Mouse (Mus musculus): ENCODE results near the gene Fam84a. TPM values are rescaled to one million over a fixed set of nuclear protein-coding genes. Genes with fewer than 3 reads are reported as not detected.

Fam84a gene
- 28.5 and 30.5 TPM in 2 replicates for polyA plus RNA-seq (2014; fragmentation: Nextera tagmentation; extraction: Ambion mirVana)

- peak within 1 kb of the TSS; percentile 51 for H3K9ac ChIP-seq (ENCODE audit: low read depth, low read length)
- peaks cover 9% of the 10 kb centered on the region for H3K27me3 ChIP-seq (ENCODE audit: control insufficient read depth, insufficient read depth, low read length)
- DNase-seq (ENCODE audit: low spot score), result peak; percentile 95
- H3K4me3 ChIP-seq (ENCODE audit: low read depth, low read length), result peak within 1 kb of the TSS; percentile 65
- WGBS, result under 1% methylated on average over 31 of the region's 31 CpGs
- ATAC-seq (ENCODE audit: low FRiP score), result peak; percentile 98
- H3K36me3 ChIP-seq (ENCODE audit: control insufficient read depth, insufficient read depth, low read length), result no peaks in the 10 kb centered on the region
- peak within 1 kb of the TSS; percentile 84 for H3K4me2 ChIP-seq (replicated peaks; ENCODE audit: low read depth, low read length)
- H3K4me1 ChIP-seq (replicated peaks; ENCODE audit: control insufficient read depth, insufficient read depth, low read length), result peaks cover 12% of the 10 kb centered on the region; the same call in 1 of the 2 replicates
- no peak within 1 kb of the TSS for H3K27ac ChIP-seq (ENCODE audit: low read depth, low read length)
- H3K9me3 ChIP-seq (ENCODE audit: control insufficient read depth, low read length), result no peaks in the 10 kb centered on the region
Observed at GRCm38 (mm10) chr12:14151921-14152320, at the start of gene Fam84a. Fam84a (minus strand) TSS chr12:14152054.

GRCm38 (mm10) chr12:14195479-14195878, 43.6 kb upstream of the Fam84a start:
- H3K27me3 ChIP-seq (ENCODE audit: control insufficient read depth, insufficient read depth, low read length), result no peaks in the 10 kb centered on the region
- H3K9me3 ChIP-seq (ENCODE audit: control insufficient read depth, low read length), result no peaks in the 10 kb centered on the region
- no peak overlapping the region for H3K4me2 ChIP-seq (replicated peaks; ENCODE audit: low read depth, low read length)
- H3K27ac ChIP-seq (ENCODE audit: low read depth, low read length), result no peak overlapping the region
- ATAC-seq (ENCODE audit: low FRiP score) (no peak), DNase-seq (ENCODE audit: low spot score) (no peak)
- H3K4me1 ChIP-seq (replicated peaks; ENCODE audit: control insufficient read depth, insufficient read depth, low read length), result no peaks in the 10 kb centered on the region
- no peaks in the 10 kb centered on the region for H3K36me3 ChIP-seq (ENCODE audit: control insufficient read depth, insufficient read depth, low read length)
- no peak overlapping the region for H3K9ac ChIP-seq (ENCODE audit: low read depth, low read length)
- H3K4me3 ChIP-seq (ENCODE audit: low read depth, low read length), result no peak overlapping the region
- 66% methylated on average over 3 of the region's 3 CpGs for WGBS

DNA sequence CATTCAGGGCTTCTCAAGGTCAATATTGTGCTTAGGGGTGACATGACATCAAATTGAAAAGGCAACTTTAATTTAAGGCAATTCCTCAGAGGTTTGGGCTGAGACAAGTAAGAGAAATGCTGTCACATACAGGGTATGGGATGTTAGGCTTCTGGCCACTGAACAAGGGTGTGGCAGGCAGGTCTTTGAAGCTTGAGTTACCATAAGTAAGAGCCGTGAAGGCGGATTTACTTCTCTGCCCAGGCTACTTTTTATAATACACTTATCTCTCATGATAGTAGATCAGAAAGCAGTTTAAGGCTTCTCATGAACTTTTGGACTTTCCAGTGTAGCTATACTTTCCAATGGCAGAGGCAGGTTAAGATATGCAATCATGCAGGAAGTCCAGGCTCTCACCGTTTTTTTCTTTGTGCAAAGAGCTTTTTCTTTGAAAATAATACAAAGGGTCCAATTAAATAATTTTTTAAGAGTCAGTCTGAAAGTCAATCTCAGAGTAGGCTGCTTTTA, 34.9 kb upstream of the Fam84a start:
- H3K27ac ChIP-seq (ENCODE audit: low read depth, low read length), result no peak overlapping the region
- 84% methylated on average over 3 of the region's 3 CpGs for WGBS
- no peaks in the 10 kb centered on the region for H3K4me1 ChIP-seq (replicated peaks; ENCODE audit: control insufficient read depth, insufficient read depth, low read length)
- H3K4me3 ChIP-seq (ENCODE audit: low read depth, low read length), result no peak overlapping the region
- no peak for ATAC-seq (ENCODE audit: low FRiP score)
- no peaks in the 10 kb centered on the region for H3K36me3 ChIP-seq (ENCODE audit: control insufficient read depth, insufficient read depth, low read length)
- H3K27me3 ChIP-seq (ENCODE audit: control insufficient read depth, insufficient read depth, low read length), result no peaks in the 10 kb centered on the region
- H3K4me2 ChIP-seq (replicated peaks; ENCODE audit: low read depth, low read length), result no peak overlapping the region
- DNase-seq (ENCODE audit: low spot score), result no peak
- no peak overlapping the region for H3K9ac ChIP-seq (ENCODE audit: low read depth, low read length)
- H3K9me3 ChIP-seq (ENCODE audit: control insufficient read depth, low read length), result no peaks in the 10 kb centered on the region

GRCm38 (mm10) chr12:14165713-14166112, 13.9 kb upstream of the Fam84a start:
- Histone ChIP-seq H3K9me3 (ENCODE audit: control insufficient read depth, low read length) (no peaks in the 10 kb centered on the region), H3K4me3 (ENCODE audit: low read depth, low read length) (no peak overlapping the region), H3K27ac (ENCODE audit: low read depth, low read length) (no peak overlapping the region), H3K36me3 (ENCODE audit: control insufficient read depth, insufficient read depth, low read length) (no peaks in the 10 kb centered on the region), H3K27me3 (ENCODE audit: control insufficient read depth, insufficient read depth, low read length) (no peaks in the 10 kb centered on the region), H3K4me2 (replicated peaks; ENCODE audit: low read depth, low read length) (no peak overlapping the region), H3K4me1 (replicated peaks; ENCODE audit: control insufficient read depth, insufficient read depth, low read length) (no peaks in the 10 kb centered on the region), H3K9ac (ENCODE audit: low read depth, low read length) (no peak overlapping the region)
- no peak for ATAC-seq (ENCODE audit: low FRiP score)
- 78% methylated on average over 2 of the region's 2 CpGs for WGBS
- no peak for DNase-seq (ENCODE audit: low spot score)

DNA sequence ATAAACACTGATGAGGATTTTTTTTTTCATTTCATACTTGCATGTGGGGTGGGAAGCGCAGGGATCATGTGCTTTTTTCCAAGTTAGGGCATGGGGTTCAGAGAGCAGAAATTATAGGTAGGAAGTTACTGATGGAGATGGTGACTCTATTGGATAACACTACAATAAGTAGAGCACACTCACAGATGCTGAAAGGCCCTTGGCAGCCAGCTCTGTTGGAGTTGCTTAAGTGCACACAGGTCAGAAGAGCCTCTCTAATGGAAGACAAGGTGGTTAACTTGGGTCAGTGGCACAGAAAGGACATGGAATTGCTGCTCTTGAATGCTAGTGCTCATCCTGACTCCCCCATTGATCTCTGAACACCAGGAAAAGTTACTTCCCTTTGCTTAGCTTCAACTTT, 13.1 kb upstream of the Fam84a start:
- WGBS, result 92% methylated on average over 1 of the region's 1 CpGs

DNA sequence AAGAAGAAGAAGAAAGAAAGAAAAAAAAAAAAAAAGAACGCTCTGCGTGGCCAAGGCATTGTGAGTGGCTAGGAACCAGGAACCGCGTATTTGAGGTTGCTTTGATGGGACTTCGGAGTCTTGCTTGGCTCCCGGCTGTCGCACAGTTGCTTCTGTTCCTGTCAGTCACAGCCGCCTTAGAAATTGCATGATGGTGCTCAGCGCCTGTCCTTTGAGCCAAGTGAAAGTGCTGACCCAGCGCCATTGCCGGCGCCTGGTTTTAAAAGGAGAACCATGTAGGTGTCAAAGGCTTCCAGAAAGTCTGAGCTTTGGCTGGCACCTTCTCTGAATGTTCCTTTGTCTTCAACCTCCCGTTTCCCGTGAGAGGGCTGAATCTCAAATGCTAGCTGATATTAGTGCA, 572 bp upstream of the Fam84a start:
- H3K27ac ChIP-seq (ENCODE audit: low read depth, low read length), result no peak overlapping the region
- 1% methylated on average over 14 of the region's 14 CpGs for WGBS
- peak overlapping the region; percentile 65 for H3K4me3 ChIP-seq (ENCODE audit: low read depth, low read length)
- H3K4me1 ChIP-seq (replicated peaks; ENCODE audit: control insufficient read depth, insufficient read depth, low read length), result peaks cover 12% of the 10 kb centered on the region; the same call in 1 of the 2 replicates
- H3K9ac ChIP-seq (ENCODE audit: low read depth, low read length), result peak overlapping the region; percentile 42; the same call in 1 of the 2 replicates
- no peaks in the 10 kb centered on the region for H3K9me3 ChIP-seq (ENCODE audit: control insufficient read depth, low read length)
- H3K27me3 ChIP-seq (ENCODE audit: control insufficient read depth, insufficient read depth, low read length), result peaks cover 9% of the 10 kb centered on the region
- DNase-seq (ENCODE audit: low spot score) (peak; percentile 61), ATAC-seq (ENCODE audit: low FRiP score) (peak; percentile 32)
- H3K4me2 ChIP-seq (replicated peaks; ENCODE audit: low read depth, low read length), result peak overlapping the region; percentile 84
- H3K36me3 ChIP-seq (ENCODE audit: control insufficient read depth, insufficient read depth, low read length), result no peaks in the 10 kb centered on the region

More for the DNA sequence above, 13.1 kb upstream of the Fam84a start:
- H3K36me3 ChIP-seq (ENCODE audit: control insufficient read depth, insufficient read depth, low read length), result no peaks in the 10 kb centered on the region
- DNase-seq (ENCODE audit: low spot score) (no peak), ATAC-seq (ENCODE audit: low FRiP score) (no peak)
- H3K4me1 ChIP-seq (replicated peaks; ENCODE audit: control insufficient read depth, insufficient read depth, low read length), result no peaks in the 10 kb centered on the region
- no peak overlapping the region for H3K4me2 ChIP-seq (replicated peaks; ENCODE audit: low read depth, low read length)
- no peak overlapping the region for H3K9ac ChIP-seq (ENCODE audit: low read depth, low read length)
- H3K9me3 ChIP-seq (ENCODE audit: control insufficient read depth, low read length), result no peaks in the 10 kb centered on the region
- no peak overlapping the region for H3K4me3 ChIP-seq (ENCODE audit: low read depth, low read length)
- no peak overlapping the region for H3K27ac ChIP-seq (ENCODE audit: low read depth, low read length)
- H3K27me3 ChIP-seq (ENCODE audit: control insufficient read depth, insufficient read depth, low read length), result no peaks in the 10 kb centered on the region

GRCm38 (mm10) chr12:14150936-14151631, 770 bp downstream of the Fam84a start:
- H3K4me1 ChIP-seq (replicated peaks; ENCODE audit: control insufficient read depth, insufficient read depth, low read length), result peaks cover 12% of the 10 kb centered on the region; the same call in 1 of the 2 replicates
- WGBS, result 3% methylated on average over 19 of the region's 19 CpGs
- H3K9me3 ChIP-seq (ENCODE audit: control insufficient read depth, low read length), result no peaks in the 10 kb centered on the region
- peak overlapping the region; percentile 51 for H3K9ac ChIP-seq (ENCODE audit: low read depth, low read length)
- H3K4me3 ChIP-seq (ENCODE audit: low read depth, low read length), result peak overlapping the region; percentile 65
- H3K27ac ChIP-seq (ENCODE audit: low read depth, low read length), result no peak overlapping the region
- no peaks in the 10 kb centered on the region for H3K36me3 ChIP-seq (ENCODE audit: control insufficient read depth, insufficient read depth, low read length)
- peak overlapping the region; percentile 84 for H3K4me2 ChIP-seq (replicated peaks; ENCODE audit: low read depth, low read length)
- DNase-seq (ENCODE audit: low spot score), result peak; percentile 50
- ATAC-seq (ENCODE audit: low FRiP score), result peak; percentile 36
- H3K27me3 ChIP-seq (ENCODE audit: control insufficient read depth, insufficient read depth, low read length), result peaks cover 9% of the 10 kb centered on the region

DNA sequence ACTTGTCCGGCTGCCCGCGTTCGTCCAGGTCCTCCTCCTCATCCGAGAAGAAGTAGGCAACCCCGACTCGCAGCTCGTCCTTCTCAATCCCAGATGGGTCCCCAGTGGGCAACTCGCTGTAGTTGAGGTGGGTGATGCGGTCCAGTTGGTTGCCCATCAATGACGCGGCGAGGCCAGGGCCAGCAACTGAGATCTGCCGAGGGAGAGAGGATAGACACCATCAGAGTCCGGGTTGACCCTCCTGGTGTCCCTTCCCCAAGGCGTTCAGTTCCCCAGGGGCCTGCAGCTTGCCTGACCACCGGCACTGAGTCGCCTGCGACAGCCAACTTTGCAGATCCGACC, 1.3 kb downstream of the Fam84a start:
- Histone ChIP-seq H3K27me3 (ENCODE audit: control insufficient read depth, insufficient read depth, low read length) (peaks cover 9% of the 10 kb centered on the region), H3K27ac (ENCODE audit: low read depth, low read length) (no peak overlapping the region), H3K4me2 (replicated peaks; ENCODE audit: low read depth, low read length) (peak overlapping the region; percentile 84), H3K4me1 (replicated peaks; ENCODE audit: control insufficient read depth, insufficient read depth, low read length) (peaks cover 12% of the 10 kb centered on the region; the same call in 1 of the 2 replicates), H3K9me3 (ENCODE audit: control insufficient read depth, low read length) (no peaks in the 10 kb centered on the region), H3K4me3 (ENCODE audit: low read depth, low read length) (peak overlapping the region; percentile 65), H3K36me3 (ENCODE audit: control insufficient read depth, insufficient read depth, low read length) (no peaks in the 10 kb centered on the region), H3K9ac (ENCODE audit: low read depth, low read length) (peak overlapping the region; percentile 51)
- WGBS, result 2% methylated on average over 19 of the region's 20 CpGs
- ATAC-seq (ENCODE audit: low FRiP score) (peak; percentile 10; the same call in 1 of the 2 replicates), DNase-seq (ENCODE audit: low spot score) (no peak)
